Mouse (Mus musculus) layer of hippocampus, adult 2 months (tissue): ENCODE results near the gene Mtus2. TPM values are rescaled to one million over a fixed set of nuclear protein-coding genes. Genes with fewer than 3 reads are reported as not detected.

Experiments
- DNase-seq, 2 experiments: peaks; one replicate each; pipeline ENCODE4 v3.0.0; 2022; ENCODE audit warnings: low spot score in 2 of 2
- H3K27ac ChIP-seq: fragments of 200-600 bp; 2 replicates; pipeline ENCODE4 v1.8.1; 2022
- H3K4me3 ChIP-seq: fragments of 200-600 bp; 2 replicates; pipeline ENCODE4 v1.8.1; 2022; ENCODE audit warnings: mild to moderate bottlenecking
- CTCF ChIP-seq: fragments of 200-600 bp; conservative IDR thresholded peaks from 2 replicates; pipeline ENCODE4 v1.8.1; 2022; ENCODE audit warnings: antibody characterized with exemption, mild to moderate bottlenecking, moderate library complexity
- total RNA-seq, 2 experiments: library from RNA; stranded (reverse); gene quantifications; 2 replicates each; pipeline ENCODE4 v1.2.3; 2021

Mtus2 gene
- total RNA-seq, 2 experiments from 2014 or later, result 32.5 to 36.0 TPM

DNA sequence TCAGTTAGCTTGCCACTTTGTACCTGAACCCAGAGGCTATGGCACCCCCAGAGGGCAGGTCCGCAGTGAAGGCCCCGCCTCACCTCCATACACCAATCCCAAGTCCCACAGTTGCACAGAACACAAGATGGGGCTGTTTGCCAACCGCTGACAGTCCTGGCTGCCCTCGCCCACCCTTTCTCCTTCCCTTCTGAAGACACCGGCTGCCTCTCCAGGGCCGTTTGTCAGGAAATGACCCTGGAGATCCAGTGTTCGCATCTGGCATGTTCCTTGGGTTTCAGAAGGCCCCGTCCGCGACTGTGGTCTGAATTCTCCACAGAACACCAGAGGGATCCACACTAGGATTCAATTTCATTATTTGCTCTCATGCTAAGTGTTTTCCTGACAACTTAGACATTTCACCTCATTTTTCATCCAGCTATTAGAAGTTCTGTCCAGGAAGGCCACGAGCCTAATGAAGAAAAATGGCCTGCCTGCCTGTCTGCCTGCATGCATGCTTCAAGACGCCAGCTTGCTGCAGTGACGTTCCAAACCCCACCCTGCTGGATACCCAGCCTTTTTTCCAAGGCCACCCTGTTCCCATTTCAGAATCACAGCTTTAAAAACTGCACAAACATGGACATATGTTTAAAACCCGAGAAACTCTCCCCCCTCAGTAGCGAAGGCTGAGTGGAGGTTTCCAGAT is 392.3 kb downstream of the Mtus2 start:
- no peak for TF ChIP-seq CTCF
- peak overlapping the region; percentile 51 for H3K27ac ChIP-seq
- H3K4me3 ChIP-seq, result no peak overlapping the region
- peak in 1 of 2 experiments; percentile 18 for DNase-seq

DNA sequence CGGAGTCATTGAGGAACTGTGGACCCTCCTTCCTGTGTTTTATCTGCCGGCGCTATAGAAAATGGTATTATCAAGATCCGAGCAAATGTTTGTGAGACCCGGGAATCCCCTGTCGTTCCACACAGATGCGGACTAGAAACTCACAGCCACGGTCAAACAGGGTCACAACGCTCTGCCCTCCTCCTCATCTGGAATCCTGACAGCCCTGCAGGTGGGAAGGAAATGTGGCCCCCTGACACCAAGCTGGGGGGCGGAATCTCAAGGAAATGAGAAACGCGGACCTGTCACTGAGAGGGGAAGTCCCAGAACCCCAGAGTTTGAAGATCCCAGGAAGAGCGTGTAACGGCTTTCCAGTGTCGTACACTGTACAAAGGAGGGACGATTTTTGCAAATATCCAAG is 396.3 kb downstream of the Mtus2 start:
- no peak overlapping the region for H3K4me3 ChIP-seq
- no peak for TF ChIP-seq CTCF

DNA sequence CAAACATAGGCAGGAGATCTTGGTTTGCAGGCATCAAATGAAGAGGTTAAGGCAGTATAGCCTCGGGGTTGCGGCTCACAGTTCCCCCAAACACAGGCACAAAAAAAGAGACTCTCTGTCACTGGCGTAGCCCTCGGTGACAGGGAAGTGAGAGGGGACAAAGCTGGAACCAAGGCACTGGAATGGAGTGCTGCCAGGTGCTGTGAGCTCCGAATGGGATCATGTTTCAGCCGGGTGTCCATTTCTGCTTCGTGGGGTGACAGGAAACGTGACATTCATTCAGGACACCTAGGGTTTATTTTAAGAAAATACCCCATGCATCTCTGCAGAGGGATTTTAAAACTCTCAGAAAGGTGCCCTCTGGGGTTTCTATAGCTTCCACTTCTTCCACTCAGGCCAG is 397.4 kb downstream of the Mtus2 start:
- H3K27ac ChIP-seq, result no peak overlapping the region
- DNase-seq, result no peak
- TF ChIP-seq CTCF, result no peak
- H3K4me3 ChIP-seq, result no peak overlapping the region

More for the DNA sequence above, 396.3 kb downstream of the Mtus2 start:
- no peak for DNase-seq
- H3K27ac ChIP-seq, result no peak overlapping the region

DNA sequence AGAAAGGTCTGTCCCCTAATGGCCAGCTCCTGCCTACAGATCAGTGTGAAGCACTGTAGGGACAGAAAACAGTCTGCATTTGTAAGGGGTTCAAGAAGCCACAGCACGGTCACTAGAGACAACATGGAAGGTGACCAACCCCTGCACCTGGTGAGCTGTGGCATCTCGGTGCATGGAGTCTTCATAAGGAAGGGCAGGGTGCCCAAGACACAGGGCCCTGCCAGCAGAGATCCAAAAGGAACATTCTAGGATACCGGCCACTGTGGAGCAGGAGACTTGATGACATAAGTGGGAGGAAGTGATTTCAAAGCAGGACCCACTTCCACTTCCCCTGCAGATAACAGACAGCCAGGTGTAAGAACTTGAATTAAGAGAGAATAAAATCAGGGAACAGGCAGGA is 398.7 kb downstream of the Mtus2 start:
- no peak for DNase-seq
- Histone ChIP-seq H3K4me3 (no peak overlapping the region), H3K27ac (no peak overlapping the region)
- TF ChIP-seq CTCF, result no peak

DNA sequence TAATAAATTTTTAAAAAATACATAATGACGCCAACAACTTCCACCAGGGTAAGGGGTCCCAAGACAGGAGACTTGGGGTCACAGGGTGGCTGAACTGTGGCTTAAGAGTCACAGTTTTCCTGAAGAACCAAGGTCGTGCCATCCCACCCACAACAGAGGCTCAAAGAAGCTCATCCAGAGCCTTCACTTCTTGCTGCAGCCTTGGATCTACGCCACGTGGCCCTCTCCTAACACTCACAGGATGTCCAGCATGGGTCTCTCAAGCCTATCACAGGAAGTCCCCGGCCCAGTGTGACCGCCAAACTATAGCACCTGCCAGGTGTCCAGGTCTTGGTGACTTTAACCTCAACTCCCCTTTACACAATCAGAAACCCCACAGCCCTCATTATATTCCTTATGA is 400.0 kb downstream of the Mtus2 start:
- Histone ChIP-seq H3K4me3 (no peak overlapping the region), H3K27ac (no peak overlapping the region)
- no peak for DNase-seq
- TF ChIP-seq CTCF, result no peak

DNA sequence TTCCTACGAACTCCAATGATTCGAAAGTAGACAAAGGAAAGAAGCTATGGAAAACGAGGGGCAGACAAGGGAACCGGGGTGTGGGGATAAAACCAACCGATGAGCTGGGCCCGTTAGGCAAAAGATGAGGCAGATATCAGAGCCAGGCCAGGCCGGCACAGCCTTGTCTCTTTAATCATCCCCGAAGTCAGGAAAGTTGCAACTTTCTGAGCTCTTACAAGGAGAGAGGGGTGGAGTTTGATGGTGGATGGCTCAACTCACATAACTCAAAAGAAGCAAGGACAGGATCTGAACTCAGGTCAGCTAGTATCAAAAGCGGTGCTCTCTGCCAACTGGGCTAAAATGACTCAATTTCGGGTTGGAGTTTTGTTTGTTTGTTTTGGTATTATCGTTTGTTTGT is 402.0 kb downstream of the Mtus2 start:
- TF ChIP-seq CTCF, result no peak
- DNase-seq, result no peak

DNA sequence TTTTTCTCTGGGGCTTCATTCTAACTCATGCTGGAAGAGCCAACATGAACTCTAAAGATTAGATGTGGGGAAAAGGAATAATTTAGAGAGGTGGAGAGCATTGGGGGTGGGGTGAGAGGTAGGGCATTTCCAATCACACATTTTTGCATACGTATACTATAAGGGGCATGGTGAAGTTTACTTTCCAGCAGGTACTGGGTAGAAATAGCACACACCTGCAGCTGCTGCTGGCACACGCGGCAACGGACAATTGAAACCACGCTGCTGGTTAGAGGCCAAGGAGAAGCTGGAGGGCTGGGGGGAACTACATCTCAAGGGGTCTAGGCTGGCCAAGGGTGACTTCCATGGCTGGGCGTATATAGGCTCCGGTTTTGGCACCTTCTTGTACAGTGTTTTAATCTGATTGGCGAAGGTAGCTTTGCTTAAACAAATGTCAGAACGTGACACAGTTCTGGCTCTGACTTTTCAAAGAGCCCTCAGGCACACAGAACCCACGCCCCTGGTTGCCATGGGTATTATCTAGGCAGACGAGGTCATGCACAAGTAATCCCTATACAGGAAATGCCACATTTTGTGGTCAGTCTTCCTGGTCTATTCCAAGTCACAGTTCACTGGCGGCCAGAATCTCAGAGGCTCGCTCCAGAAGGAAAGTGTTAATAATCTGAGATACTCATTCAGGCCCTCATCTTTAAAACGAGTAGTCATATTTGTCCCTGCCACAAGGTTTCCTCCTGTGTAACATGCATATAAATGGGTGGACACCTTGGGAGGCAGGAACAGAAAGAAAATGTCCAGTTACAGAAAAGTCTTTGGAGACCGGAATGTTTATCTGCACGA is 404.0 kb downstream of the Mtus2 start:
- Histone ChIP-seq H3K4me3 (no peak overlapping the region), H3K27ac (no peak overlapping the region)
- TF ChIP-seq CTCF, result no peak
- DNase-seq, result no peak

More for the DNA sequence above, 402.0 kb downstream of the Mtus2 start:
- Histone ChIP-seq H3K27ac (no peak overlapping the region), H3K4me3 (no peak overlapping the region)

DNA sequence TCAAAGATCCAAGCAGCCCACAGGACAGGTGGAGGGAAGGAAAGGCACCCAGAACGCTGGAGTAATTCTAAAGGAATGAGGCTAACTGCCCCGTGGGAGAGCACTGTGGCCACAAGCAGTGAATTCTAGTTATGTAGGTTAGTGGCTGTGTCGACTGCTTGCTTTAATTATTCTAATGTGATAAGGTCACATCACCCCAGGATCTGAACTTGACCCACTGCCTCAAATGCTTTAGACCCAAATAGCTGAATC is 404.6 kb downstream of the Mtus2 start:
- Histone ChIP-seq H3K4me3 (no peak overlapping the region), H3K27ac (no peak overlapping the region)
- DNase-seq, result no peak
- TF ChIP-seq CTCF, result no peak

DNA sequence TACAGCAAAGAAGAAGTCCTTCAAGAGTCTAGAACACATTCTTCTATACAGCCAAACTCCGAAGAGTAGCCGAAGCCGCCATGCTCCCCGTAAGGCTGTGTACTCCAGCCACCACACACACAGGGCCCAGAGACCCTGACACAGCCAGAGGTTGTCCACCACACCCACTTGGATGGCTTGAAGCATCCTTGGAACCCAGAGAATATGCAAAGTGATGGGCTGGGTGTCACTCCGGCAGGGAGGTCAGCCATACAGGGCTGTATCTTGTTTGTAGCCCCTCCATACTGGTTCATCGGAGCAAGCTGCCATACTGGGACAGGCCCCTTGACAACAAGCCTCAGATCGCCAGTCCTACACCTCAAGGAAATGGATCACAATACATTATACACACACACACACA is 405.2 kb downstream of the Mtus2 start:
- no peak overlapping the region for H3K27ac ChIP-seq
- no peak for DNase-seq
- H3K4me3 ChIP-seq, result no peak overlapping the region
- TF ChIP-seq CTCF, result no peak

DNA sequence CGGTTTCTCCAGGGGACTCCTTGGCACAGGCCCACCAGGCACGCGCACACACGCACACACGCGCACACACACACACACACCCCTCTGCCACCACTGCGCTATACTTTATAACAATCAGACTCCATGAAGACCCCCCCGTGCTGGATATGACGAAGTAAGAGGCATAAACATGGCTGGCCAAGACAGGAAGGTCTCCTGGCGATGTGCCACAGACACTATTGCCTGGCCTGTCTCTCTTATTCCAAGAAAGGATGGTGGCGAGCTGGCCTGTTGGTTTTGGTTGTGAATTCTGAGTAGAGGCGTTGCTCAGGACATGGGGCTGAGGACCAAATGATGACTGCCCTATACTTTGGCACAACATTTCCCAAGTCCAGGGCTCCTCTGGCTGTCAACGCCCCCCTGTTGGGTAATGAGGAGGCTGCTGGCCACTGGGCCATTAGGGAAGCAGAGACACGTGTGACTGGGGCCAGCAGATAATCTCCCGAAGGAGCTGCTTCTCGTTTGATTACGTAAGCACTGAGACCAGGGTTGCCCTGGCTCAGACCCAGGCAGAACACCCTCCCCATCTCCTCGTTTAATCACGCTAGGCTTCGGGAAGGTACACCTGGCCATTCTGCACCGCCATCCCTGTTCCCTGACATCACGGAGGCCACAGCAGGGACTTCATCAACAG is 406.5 kb downstream of the Mtus2 start:
- no peak for DNase-seq
- no peak overlapping the region for H3K4me3 ChIP-seq
- no peak overlapping the region for H3K27ac ChIP-seq
- TF ChIP-seq CTCF, result no peak

Other genes starting within 250 kb of the Mtus2 start
- gene Flt1, start 231.3 kb upstream of the Mtus2 start, total RNA-seq, result 10 to 100 TPM; 31.7 to 34.7 TPM
- gene Pomp, start 96.9 kb upstream of the Mtus2 start, total RNA-seq, result 100 to 1,000 TPM; 143 to 148 TPM
- 1 to 10 TPM; 7.7 to 8.0 TPM for gene Slc46a3, start 62.5 kb upstream of the Mtus2 start, total RNA-seq